Mouse (Mus musculus): Measurements from ENCODE around the gene Cd40lg.

- TF ChIP-seq CTCF (conservative IDR thresholded peaks at IDR 0.05; ENCODE audit: low read length) (no peak), POU5F1 (IDR thresholded peaks at IDR 0.05; ENCODE audit: borderline replicate concordance, low read length) (no peak), NANOG (IDR thresholded peaks at IDR 0.05; ENCODE audit: borderline replicate concordance, low read length) (no peak)
Measured at GRCm38 (mm10) chrX:57196319-57196718, 15.6 kb upstream of the Cd40lg start.
